Mouse (Mus musculus) intestine, embryonic 16.5 days (tissue): ENCODE measurements around the gene Coq6. TPM values are rescaled to one million over a fixed set of nuclear protein-coding genes. Genes with fewer than 3 reads are reported as not detected.
"Not testable (repeated sequence)": the region's sequence is repeated elsewhere in the genome, so short reads cannot be mapped to it uniquely, and the experiment has no call there.

Source experiments
- ATAC-seq: fragments of 200-750 bp; cut with Nextera tagmentation; 2 replicates; pipeline ENCODE4 v1.8.0; 2017; ENCODE audit warnings: moderate TSS enrichment, moderate library complexity
- H3K27ac ChIP-seq: fragments of 300-500 bp; sonication (generic); 2 replicates; pipeline ENCODE4 v1.5.1; 2014; ENCODE audit warnings: mild to moderate bottlenecking, low read length
- H3K27me3 ChIP-seq: fragments of 300-500 bp; sonication (generic); replicated peaks from 2 replicates; pipeline ENCODE4 v1.6.1; 2014; ENCODE audit warnings: low read length, control low read depth, mixed read lengths; ENCODE audit not compliant: control insufficient read depth, insufficient read depth
- H3K36me3 ChIP-seq: fragments of 300-500 bp; sonication (generic); 2 replicates; pipeline ENCODE4 v1.6.1; 2014; ENCODE audit warnings: low read length, control low read depth; ENCODE audit not compliant: control insufficient read depth, insufficient read depth
- H3K4me1 ChIP-seq: fragments of 300-500 bp; sonication (generic); 2 replicates; pipeline ENCODE4 v1.6.1; 2014; ENCODE audit warnings: low read length, control low read depth, mixed read lengths; ENCODE audit not compliant: control insufficient read depth, insufficient read depth
- H3K4me2 ChIP-seq: fragments of 300-500 bp; sonication (generic); 2 replicates; pipeline ENCODE4 v1.6.1; 2014; ENCODE audit warnings: low read depth, low read length, control low read depth
- H3K4me3 ChIP-seq: fragments of 300-500 bp; sonication (generic); 2 replicates; pipeline ENCODE4 v1.5.1; 2014; ENCODE audit warnings: mild to moderate bottlenecking, low read length
- H3K9ac ChIP-seq: fragments of 300-500 bp; sonication (generic); 2 replicates; pipeline ENCODE4 v1.6.1; 2014; ENCODE audit warnings: low read depth, low read length
- H3K9me3 ChIP-seq: fragments of 300-500 bp; sonication (generic); 2 replicates; pipeline ENCODE4 v1.6.1; 2016; ENCODE audit warnings: low read length, control low read depth; ENCODE audit not compliant: control insufficient read depth
- WGBS: fragments of 180-500 bp; shearing (Covaris S2); extraction: QIAGEN DNeasy Blood & Tissue Kit; methylation state at CpG from one replicate; pipeline ENCODE4 v1.1.7; 2014; 5-methylcytosine and 5-hydroxymethylcytosine counted together
- polyA plus RNA-seq: library from polyadenylated mRNA; unstranded; fragments of >200 nt; fragmentation: Nextera tagmentation; extraction: Ambion mirVana; gene quantifications from 2 replicates; pipeline ENCODE4 v1.2.1, GENCODE M21; 2015

The Coq6 gene
- polyA plus RNA-seq: 51.2 and 53.8 TPM in 2 replicates

DNA sequence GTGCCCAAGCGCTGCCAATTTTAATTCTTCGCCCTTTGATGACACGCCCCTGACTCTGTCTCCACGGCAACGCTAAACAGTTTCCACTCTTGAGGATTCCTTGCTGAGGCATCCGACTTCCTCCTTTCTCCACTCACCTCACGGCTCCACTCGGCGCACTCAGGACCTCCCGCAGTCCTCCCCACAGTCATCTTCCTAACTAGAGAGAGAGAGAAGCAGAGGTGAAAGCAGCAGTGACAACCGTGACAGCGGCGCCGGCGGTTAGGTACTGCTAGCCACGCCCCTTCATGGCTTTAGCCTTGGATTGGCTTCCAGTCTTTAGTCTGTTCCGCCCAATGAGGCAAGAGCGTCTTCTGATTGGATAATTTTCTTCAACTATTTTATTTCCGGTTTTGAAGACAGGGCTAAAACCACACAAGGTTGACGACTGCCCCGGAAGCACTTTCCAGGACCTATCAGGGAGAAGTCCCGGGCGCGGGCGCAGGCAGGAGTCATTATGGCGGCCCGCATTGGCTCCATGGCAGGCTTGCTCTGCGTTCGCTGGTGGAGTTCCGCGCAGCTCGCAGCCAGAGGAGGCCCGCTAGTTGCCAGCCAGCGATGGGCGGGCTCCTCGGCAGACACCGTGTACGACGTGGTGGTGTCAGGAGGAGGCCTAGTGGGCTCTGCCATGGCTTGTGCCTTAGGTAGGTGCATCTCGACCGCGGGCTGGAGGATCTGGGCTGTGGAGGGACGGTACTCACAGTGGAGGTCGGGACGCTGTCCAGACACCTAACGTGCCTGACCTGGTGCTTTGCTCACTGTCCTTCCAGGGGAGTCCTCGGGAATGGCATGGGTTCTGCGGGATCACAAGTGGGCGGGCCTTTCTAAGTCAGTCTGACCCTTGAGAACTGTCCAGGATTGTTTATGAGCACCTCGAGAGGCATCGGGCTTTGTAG is at the start of gene Coq6, which contains the start of gene Fam161b:
Coq6 (plus strand) TSS at position 103 of the 935 bp plus-strand sequence.
Fam161b (minus strand) TSS at position 279 of the 935 bp plus-strand sequence.
- ATAC-seq: peak; percentile 99
- Histone ChIP-seq H3K9me3 (no peaks in the 10 kb centered on the region), H3K27me3 (no peaks in the 10 kb centered on the region), H3K4me3 (peak within 1 kb of the TSS; percentile 100), H3K36me3 (0 out of 2 replicates have a peak, but pooled peaks cover 1% of the 10 kb centered on the region), H3K4me1 (peaks cover 14% of the 10 kb centered on the region), H3K27ac (peak within 1 kb of the TSS; percentile 66), H3K9ac (peak within 1 kb of the TSS; percentile 94), H3K4me2 (peak within 1 kb of the TSS; percentile 75)
- under 1% methylated on average over 51 of the region's 51 CpGs for WGBS

DNA sequence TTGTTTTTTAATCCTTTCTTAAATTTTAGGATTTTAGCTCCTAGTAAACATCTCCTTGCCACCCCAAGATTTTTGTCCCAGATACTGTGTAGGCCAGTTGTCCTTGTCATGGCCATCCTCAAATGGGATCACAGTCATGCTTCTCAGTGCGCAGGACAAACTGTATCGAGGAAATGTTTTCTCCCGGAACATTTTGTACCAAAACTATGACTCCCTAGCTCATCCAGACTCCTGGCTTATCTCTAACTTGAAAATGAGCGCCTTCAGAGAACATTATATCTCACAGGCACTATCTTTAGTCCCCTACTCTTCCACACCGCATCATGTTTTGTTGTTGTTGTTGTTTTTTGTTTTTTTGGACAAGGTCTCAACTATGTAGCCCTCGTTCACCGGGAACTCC is 45.5 kb upstream of the Coq6 start:
- Histone ChIP-seq H3K36me3 (no peaks in the 10 kb centered on the region), H3K9ac (peak overlapping the region; percentile 99), H3K4me3 (peak overlapping the region; percentile 93), H3K27ac (peak overlapping the region; percentile 98), H3K27me3 (no peaks in the 10 kb centered on the region), H3K4me1 (peaks cover 9% of the 10 kb centered on the region), H3K9me3 (no peaks in the 10 kb centered on the region), H3K4me2 (peak overlapping the region; percentile 79)
- no peak for ATAC-seq
- WGBS: 34% methylated on average over 7 of the region's 7 CpGs

DNA sequence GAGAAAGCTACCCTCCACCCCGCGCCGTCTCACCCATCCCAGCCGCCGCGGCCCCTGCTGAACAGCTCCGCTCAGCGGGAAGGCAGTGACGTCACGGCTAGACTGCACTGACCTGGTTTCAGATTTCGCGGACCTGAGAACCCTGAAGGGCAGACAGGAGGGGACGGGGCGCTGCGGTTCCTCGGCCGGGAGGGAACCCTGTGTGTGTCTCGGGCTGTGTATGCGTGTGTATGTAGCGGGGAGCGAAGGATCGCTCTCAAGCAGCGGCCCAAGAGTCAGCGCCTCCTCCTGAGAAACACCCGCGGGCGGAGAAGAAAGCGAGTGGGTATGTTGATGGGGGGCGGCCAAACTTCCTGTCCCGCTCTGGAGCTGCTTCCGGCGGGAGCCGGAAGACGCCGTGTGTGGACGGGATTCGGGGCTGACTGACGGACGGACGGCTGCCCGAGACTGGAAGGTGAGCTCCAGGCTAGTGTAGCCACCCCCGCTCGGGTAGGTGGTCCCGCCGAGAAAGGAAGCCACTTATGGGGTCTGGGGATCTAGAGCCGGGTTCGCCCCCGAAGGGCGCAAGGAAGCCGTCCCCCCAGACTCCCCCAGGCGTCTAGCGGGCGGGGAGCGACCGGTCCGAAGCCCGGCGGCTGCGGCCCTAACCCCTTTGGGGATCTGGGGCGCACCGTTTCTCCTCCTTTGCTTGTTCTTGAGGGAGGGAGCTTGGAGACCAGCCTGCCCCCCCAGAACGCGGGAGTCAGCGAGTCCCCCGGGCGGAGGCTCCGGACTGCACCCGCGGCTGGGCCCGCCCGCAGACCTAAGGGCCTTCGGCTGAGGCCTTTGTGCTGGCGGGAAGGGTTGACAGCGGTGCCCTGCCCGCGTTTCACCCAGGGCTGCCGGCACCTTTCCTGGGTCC is 44.5 kb upstream of the Coq6 start, which contains the start of gene Zfp410:
Zfp410 (plus strand) TSS at position 132 of the 901 bp plus-strand sequence.
- H3K9me3 ChIP-seq: no peaks in the 10 kb centered on the region

DNA sequence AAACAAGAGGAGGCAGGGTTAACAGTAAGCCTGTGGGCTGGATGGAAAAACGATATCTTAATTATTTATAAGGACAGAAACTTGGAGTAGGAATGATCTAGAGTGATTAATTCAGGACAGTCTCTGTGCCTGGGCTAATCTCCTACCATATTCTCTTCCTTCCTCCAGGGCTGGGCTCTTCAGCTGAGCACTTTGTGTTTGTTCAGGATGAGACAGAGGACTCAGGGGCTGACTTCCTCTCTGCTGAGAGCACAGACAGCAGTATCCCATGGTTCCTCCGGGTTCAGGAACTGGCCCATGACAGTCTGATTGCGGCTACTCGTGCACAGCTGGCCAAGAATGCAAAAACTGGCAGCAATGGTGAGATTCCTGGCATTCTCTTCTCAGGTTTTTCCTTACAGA is 34.3 kb upstream of the Coq6 start:
- H3K27ac ChIP-seq: no peak overlapping the region

More for the DNA sequence above, 44.5 kb upstream of the Coq6 start, which contains the start of gene Zfp410:
- peak within 1 kb of the TSS; percentile 93 for H3K4me3 ChIP-seq
- under 1% methylated on average over 77 of the region's 77 CpGs for WGBS
- no peaks in the 10 kb centered on the region for H3K36me3 ChIP-seq
- peak within 1 kb of the TSS; percentile 99 for H3K9ac ChIP-seq
- no peaks in the 10 kb centered on the region for H3K27me3 ChIP-seq
- ATAC-seq: peak; percentile 98
- peak within 1 kb of the TSS; percentile 98 for H3K27ac ChIP-seq
- H3K4me2 ChIP-seq: peak within 1 kb of the TSS; percentile 79
- peaks cover 12% of the 10 kb centered on the region for H3K4me1 ChIP-seq

DNA sequence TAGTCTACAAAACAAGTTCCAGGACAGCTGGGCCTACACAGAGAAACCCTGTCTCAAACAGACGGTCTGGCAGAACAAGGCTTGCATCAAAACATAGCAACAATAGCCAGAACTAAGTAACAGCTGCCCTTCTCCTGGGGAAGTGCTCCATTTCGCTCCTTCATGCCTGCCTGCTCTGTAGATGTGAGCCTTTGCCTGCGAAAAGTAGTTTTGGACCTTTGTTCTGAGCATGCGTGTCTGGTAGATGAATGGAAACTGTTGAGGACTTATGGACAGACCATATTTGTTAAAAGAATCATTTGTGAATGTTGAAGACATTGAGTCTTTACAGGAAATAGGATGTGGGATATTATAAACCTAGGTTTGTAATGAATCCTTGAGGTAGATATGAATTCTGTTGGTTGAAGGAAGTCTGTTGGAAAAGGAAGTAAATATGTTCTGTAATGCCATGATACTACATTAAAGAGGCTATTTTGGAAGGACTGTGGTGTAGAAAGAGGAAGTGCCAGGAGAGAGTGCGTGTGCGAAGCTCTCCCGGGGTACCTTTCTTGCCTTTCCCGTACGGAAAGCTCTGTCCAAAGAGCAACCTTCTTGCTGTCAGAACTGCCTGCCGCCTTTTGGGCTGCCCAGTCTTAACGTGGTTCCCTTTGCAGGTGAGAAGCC is 24.4 kb upstream of the Coq6 start:
- H3K27me3 ChIP-seq: no peaks in the 10 kb centered on the region
- H3K9me3 ChIP-seq: no peaks in the 10 kb centered on the region
- H3K27ac ChIP-seq: no peak overlapping the region
- no peaks in the 10 kb centered on the region for H3K4me1 ChIP-seq
- no peak overlapping the region for H3K4me3 ChIP-seq
- H3K9ac ChIP-seq: no peak overlapping the region
- H3K36me3 ChIP-seq: peaks cover 8% of the 10 kb centered on the region
- H3K4me2 ChIP-seq: no peak overlapping the region
- 90% methylated on average over 11 of the region's 11 CpGs for WGBS
- no peak for ATAC-seq

More for the DNA sequence above, 34.3 kb upstream of the Coq6 start:
- WGBS: 71% methylated on average over 4 of the region's 4 CpGs
- peak; percentile 56; the same call in 1 of the 2 replicates for ATAC-seq
- no peak overlapping the region for H3K4me3 ChIP-seq
- no peak overlapping the region for H3K9ac ChIP-seq
- no peaks in the 10 kb centered on the region for H3K9me3 ChIP-seq
- peaks cover 12% of the 10 kb centered on the region for H3K36me3 ChIP-seq
- no peak overlapping the region for H3K4me2 ChIP-seq
- H3K4me1 ChIP-seq: no peaks in the 10 kb centered on the region
- no peaks in the 10 kb centered on the region for H3K27me3 ChIP-seq

DNA sequence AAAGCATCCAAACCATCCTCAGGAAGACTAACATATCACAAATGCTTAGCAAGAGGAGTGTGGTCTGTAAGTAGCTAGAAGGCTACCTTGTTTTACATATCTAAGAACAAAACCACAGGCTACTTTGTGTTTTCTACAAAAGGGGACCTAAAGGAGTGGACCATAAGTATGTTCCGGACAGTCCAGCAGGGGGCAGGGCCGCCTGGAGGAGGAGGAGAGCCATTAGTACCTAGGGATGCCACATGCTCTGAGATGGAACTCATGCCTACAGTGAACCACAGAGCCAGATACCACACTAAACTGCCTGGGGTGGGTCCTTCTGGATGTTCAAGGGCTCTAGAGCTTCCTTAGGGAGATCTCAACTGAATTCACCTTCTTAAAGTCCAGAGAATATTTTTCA is 14.3 kb upstream of the Coq6 start:
- Histone ChIP-seq H3K4me3 (no peak overlapping the region), H3K9ac (no peak overlapping the region), H3K36me3 (peaks cover 6% of the 10 kb centered on the region; the same call in 1 of the 2 replicates), H3K27me3 (no peaks in the 10 kb centered on the region), H3K27ac (no peak overlapping the region), H3K9me3 (no peaks in the 10 kb centered on the region), H3K4me1 (no peaks in the 10 kb centered on the region), H3K4me2 (no peak overlapping the region)
- ATAC-seq: peak; percentile 55; the same call in 1 of the 2 replicates
- 45% methylated on average over 2 of the region's 2 CpGs for WGBS

DNA sequence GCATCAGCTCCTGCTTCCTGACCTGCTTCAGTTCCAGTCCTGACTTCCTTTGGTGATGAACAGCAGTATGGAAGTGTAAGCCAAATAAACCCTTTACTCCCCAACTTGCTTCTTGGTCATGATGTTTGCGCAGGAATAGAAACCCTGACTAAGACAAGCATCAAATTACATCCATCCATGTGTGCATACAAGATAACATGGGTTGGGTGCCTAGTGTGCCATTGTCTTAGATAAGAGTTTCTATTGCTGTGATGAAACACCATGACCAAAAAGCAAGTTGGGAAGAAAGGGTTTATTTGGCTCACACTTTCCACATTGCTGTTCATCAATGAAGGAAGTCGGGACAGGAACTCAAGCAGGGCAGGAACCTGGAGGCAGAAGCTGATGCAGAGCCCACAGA is 2.8 kb upstream of the Coq6 start:
- not testable (repeated sequence) for H3K9me3 ChIP-seq, H3K36me3 ChIP-seq, ATAC-seq, H3K9ac ChIP-seq, H3K4me2 ChIP-seq, H3K27ac ChIP-seq, H3K27me3 ChIP-seq, H3K4me3 ChIP-seq
- H3K4me1 ChIP-seq: peaks cover 12% of the 10 kb centered on the region
- 80% methylated on average over 2 of the region's 2 CpGs for WGBS

DNA sequence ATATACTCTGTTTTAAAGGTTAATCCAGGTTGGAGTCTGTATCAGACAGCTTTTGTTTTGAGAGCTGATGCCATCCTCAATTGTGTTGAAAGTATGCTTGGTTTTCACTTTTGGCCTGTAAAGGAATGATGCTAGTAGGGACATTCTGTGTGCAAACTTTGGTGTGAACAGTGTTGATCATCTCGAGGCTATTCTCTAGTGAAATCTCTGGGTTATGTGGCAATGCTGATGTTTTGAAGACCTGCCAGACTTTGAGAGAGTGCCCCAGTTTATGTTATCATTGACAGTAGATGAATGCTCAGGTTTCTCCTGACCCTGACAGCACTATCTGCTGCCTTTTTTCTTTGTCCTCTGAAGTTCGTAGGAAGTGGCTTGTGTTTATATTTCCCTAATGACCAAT is 1.4 kb downstream of the Coq6 start:
- no peaks in the 10 kb centered on the region for H3K27me3 ChIP-seq
- no peak for ATAC-seq
- no peak overlapping the region for H3K27ac ChIP-seq
- WGBS: 40% methylated on average over 2 of the region's 2 CpGs
- peaks cover 6% of the 10 kb centered on the region; the same call in 1 of the 2 replicates for H3K36me3 ChIP-seq
- H3K4me2 ChIP-seq: peak overlapping the region; percentile 75
- H3K9me3 ChIP-seq: no peaks in the 10 kb centered on the region
- H3K4me3 ChIP-seq: peak overlapping the region; percentile 100
- H3K9ac ChIP-seq: no peak overlapping the region
- peaks cover 14% of the 10 kb centered on the region for H3K4me1 ChIP-seq
